Mouse (Mus musculus) MEL-GATA-1-ER (cell line): ENCODE results near the gene Piwil4.
A peak's percentile ranks its signal among the peaks of the same experiment; 100 is the strongest.
"Not testable (repeated sequence)": the region's sequence is repeated elsewhere in the genome, so short reads cannot be mapped to it uniquely, and the experiment has no call there.

Experiments used
- DNase-seq: peaks from one replicate; pipeline ENCODE4 v3.0.0-alpha.2; 2012; ENCODE audit warnings: low read depth; ENCODE audit errors: extremely low read depth

Gene Piwil4

GRCm38 (mm10) chr9:14671965-14672364 lies 68.6 kb downstream of the Piwil4 start:
- DNase-seq, result not testable (repeated sequence)

GRCm38 (mm10) chr9:14668382-14668781 lies 72.2 kb downstream of the Piwil4 start:
- DNase-seq, result no peak

- DNase-seq, result no peak
Measured at GRCm38 (mm10) chr9:14666071-14666470, 74.5 kb downstream of the Piwil4 start.

GRCm38 (mm10) chr9:14663591-14663990 lies 76.9 kb downstream of the Piwil4 start:
- DNase-seq, result no peak

GRCm38 (mm10) chr9:14662876-14663275 lies 77.7 kb downstream of the Piwil4 start:
- no peak for DNase-seq

GRCm38 (mm10) chr9:14662138-14662537 lies 78.4 kb downstream of the Piwil4 start:
- no peak for DNase-seq

GRCm38 (mm10) chr9:14657926-14658325 lies 82.6 kb downstream of the Piwil4 start:
- no peak for DNase-seq

GRCm38 (mm10) chr9:14654010-14654409 lies 86.5 kb downstream of the Piwil4 start:
- DNase-seq, result peak; percentile 13

- DNase-seq, result no peak
Measured at GRCm38 (mm10) chr9:14652761-14653160, 87.8 kb downstream of the Piwil4 start.

GRCm38 (mm10) chr9:14647849-14648248 lies 92.7 kb downstream of the Piwil4 start:
- no peak for DNase-seq

GRCm38 (mm10) chr9:14646641-14647040 lies 93.9 kb downstream of the Piwil4 start:
- no peak for DNase-seq
